Mouse (Mus musculus) thymus, adult 2 months (tissue): ENCODE results near the gene Agap2.

Experiments
- CTCF ChIP-seq: fragments of 200-500 bp; IDR thresholded peaks from 2 replicates; pipeline ENCODE4 v1.5.1; 2012; ENCODE audit warnings: mild to moderate bottlenecking, control low read depth, low read length, moderate library complexity, borderline replicate concordance; ENCODE audit not compliant: control insufficient read depth, poor library complexity, insufficient read depth; ENCODE audit errors: extremely low read depth
- POLR2A ChIP-seq: fragments of 200-500 bp; IDR thresholded peaks from 2 replicates; pipeline ENCODE4 v1.6.1; 2012; ENCODE audit warnings: mild to moderate bottlenecking, low read length, control low read depth, moderate library complexity; ENCODE audit not compliant: control insufficient read depth, poor library complexity, insufficient read depth; ENCODE audit errors: extremely low read depth

- TF ChIP-seq CTCF, result no peak
- no peak for TF ChIP-seq POLR2A
Measured at GRCm38 (mm10) chr10:127137896-127138295, 62.8 kb downstream of the Agap2 start.
